Mouse (Mus musculus): ENCODE measurements around the gene Cep85l.

Cep85l gene

DNA sequence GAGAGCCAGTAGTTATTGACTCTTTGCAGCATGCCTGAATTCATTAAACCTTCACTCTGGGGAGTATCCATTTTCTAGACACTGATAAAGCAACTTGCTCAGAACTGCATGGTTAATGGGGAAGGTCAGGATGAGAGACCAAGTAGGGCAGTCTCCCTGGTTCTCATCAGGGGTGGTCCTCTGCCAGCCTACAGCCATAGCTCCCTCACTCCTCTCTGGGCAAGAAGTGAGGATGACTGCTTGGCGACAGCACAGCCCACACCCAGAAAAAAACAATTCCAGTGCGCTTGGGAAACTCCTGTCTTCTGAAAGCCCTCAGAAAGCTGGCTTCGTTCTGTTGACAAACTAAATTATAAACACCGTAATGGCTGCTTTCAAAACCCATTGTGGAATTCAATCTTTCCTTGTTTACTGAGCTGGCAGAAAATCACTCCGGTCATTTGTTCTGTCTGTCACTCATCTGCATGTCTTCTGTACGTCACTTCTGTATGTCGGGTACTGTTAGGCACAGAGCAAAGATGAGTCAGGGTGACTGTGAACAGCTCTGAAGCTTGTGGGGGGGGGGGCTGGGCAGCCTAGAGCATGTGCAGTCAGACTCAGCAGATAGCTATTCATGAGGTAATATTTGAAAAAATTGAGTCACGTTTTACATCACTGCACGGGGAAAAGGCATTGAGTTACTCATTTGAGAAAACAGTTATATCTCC lies 15.3 kb upstream of the Cep85l start:
- DNase-seq: no peak

GRCm38 (mm10) chr10:53388227-53388920 lies 8.6 kb upstream of the Cep85l start:
- no peak for DNase-seq

DNA sequence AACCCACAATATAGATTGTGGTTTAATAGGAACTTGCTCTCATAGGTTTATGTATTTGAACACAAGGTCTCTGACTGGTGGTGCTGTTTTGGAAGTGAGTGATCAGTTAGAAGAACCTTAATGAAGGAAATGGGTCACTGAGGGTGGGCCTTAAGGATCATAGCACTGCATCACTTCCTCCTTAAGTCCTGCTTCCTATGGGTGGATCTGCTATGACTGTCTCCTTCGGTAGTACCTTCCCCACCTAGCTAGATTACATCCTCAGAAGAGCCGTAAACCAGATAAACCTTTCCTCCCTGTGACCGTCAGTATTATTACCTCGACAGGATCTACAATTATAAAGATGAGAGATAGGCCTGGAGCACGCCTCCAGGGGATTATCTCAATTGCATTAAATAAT lies 5.7 kb upstream of the Cep85l start:
- no peak for DNase-seq

GRCm38 (mm10) chr10:53384896-53385295 lies 5.1 kb upstream of the Cep85l start:
- no peak for DNase-seq

GRCm38 (mm10) chr10:53382696-53383365 lies 3.1 kb upstream of the Cep85l start:
- no peak for DNase-seq

DNA sequence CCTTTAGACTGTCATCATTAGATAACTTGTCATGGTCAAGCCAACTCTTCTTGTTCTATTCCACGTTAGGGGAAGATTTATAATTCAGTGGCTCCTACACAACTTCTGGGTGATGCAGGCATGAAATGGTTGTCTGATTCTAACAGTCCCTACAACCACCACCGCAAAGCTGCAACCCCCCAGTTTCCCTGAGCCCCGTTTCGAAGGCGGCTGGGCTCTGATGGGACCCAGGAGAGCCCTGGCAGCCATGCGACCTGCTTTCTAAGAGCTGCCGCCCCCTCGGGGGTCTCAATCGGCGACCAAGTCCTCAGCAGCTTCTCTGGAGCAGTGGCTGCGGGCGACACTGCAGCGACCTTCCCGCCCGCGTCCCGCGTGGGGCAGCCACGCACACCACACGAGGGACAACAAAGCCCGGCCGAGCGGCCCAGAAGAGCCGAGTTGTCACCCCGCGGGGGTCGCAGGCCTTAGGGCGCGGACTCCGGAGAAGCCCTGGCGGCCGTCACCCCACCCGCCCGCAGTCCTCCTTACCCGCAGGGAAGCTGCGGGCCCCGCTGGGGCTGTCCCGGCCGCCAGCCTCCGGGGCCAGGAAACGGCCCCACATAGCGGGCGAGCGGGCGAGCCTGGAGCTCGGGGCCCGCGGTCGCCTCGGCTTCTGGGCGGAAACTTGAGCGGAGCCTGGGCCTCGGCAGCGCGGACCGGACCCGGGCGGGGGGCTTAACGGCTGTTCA lies 602 bp downstream of the Cep85l start:
- peak; percentile 71 to 75 for DNase-seq

DNA sequence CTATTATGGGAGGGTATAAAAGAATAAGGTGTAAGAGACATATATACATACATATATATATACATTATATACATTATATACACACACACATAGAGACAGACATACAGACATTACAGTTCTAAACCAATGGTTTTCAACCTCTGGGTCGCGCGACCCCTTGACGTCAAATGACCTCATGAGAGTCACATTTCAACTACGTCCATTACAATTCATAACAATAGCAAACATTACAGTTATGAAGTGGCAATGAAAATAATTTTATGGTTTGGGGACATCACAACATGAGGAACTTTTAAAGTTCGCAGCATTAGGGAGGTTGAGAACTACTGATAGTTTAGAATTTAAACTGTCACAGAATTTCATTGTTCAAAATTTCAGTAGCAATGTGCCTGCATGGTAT lies 1.5 kb downstream of the Cep85l start:
- DNase-seq: no peak

DNA sequence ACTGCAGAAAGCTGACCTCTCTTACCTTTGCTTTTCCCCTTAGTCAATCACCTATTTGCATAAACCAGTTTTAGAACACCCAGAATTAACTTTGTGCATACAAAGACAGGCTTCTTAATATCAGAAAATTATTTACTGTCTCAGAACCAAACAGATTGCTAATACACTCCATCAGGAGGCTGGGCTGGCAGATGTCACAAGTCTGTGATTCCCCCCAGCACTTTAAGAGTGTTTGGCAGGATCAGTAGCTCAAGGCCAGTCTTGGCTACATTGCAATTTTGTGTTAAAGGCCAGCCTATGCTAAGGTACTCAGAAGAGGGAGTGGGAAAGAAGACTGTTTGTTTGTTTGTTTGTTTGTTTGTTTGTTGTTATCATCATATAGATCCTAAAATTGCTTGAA lies 2.7 kb downstream of the Cep85l start:
- no peak for DNase-seq

DNA sequence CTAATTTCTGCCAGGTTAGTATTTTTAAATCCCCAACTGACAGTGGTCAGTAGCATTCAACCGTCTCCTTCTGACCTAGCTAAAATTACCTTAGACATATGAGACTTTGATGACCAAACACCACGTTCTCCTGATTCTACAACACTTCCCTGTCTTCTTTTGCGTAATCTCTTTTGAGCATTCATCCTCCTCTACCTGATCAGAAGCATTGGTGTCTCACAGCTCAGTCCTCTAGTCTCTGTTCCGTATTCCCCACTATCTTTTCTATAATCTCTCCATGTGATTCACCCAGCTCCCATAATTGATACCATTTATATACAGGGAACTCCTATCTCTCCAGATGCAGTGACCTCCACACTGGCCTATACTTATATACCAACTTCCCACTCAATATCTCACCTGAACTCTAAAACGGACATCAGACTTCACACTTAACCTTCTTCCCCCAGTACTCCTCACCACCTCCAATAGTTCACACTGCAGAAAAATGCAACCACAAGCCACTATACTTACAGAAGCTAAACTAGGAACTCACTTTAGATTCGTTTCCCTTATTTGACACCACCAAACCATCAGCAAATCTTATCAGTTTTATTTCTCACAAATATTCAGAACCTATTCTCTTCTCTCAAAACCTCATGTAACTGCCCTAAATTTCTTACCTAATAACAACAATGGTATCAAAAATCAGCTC lies 5.7 kb downstream of the Cep85l start:
- DNase-seq: no peak

DNA sequence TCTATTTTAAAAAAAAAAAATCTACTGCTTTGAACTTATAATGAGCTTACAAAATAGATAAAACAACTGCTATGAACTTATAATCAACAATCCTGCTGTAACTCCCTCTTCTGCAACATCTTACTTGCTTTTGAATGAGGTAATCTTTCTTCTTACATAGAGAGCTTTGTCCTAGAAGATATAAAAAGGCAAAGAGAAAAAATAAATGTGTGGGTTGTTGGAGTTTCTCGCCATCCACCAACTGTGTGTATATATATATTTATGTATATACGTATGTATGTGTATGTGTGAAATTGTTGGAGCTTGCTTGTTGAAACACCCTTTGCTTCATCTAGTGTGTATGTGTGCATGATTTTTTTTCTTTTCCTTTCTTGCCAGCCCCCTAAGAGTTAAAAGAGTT lies 12.5 kb downstream of the Cep85l start:
- DNase-seq: no peak

DNA sequence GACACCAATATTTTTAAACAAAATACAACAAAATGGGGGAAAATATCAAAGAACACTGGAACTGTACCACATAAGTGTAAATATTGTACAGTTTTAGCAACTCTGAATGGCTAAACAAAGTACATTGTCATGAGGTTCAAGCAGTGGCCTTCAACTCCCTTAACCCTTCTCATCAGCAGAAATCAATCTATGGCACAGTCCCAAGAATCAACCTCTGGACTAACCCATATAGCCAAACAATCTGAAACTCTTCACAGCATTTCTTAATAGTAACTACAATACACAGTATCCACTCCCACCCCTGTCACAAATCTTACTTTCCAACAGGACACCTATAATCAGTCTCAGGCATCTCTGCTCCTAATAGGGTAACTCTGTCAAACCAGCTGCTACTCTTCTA lies 15.4 kb downstream of the Cep85l start:
- DNase-seq: no peak

GRCm38 (mm10) chr10:53359016-53359415 lies 20.7 kb downstream of the Cep85l start:
- no peak for DNase-seq

DNA sequence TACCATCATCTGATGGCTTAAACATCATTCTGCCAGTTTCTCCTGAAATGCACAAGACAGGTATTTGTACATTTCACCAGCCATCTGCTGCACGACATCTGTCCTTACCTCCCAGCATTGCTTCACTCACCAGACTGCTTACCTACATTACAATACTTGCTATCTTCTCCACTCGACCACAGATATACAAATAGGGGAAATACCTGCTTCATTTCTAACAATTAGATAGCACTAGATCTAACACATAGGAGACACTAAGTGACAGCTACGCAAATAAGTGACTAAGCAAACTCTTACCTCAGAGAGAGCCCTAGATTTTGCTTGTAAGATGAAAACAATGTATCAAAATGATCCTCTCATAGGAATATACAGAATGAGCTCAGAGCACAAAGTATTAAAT lies 26.1 kb downstream of the Cep85l start:
- no peak for DNase-seq

- DNase-seq: no peak
These were observed 30.5 kb downstream of the Cep85l start for GRCm38 (mm10) chr10:53349254-53349653.

- DNase-seq: peak; percentile 67 to 69
These were observed 31.7 kb downstream of the Cep85l start for GRCm38 (mm10) chr10:53347787-53348755.

DNA sequence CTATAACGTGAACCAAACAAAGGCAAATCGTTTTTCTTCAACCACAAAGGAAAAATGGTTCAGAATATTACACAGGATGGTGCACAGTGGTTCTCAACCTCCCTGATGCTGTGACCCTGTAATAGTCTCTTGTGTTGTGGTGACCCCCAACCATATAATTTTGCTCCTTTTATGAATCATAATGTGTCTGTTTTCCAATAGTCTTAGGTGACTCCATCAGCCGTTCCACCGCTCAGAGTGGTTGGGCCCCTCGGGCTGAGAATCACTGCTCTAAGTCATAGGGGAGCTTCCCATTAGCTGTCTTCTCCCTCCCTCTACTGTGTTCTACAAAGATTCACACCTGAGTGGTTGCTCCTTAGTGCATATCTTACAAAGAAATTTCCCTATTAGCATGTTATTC lies 32.8 kb downstream of the Cep85l start:
- no peak for DNase-seq

DNA sequence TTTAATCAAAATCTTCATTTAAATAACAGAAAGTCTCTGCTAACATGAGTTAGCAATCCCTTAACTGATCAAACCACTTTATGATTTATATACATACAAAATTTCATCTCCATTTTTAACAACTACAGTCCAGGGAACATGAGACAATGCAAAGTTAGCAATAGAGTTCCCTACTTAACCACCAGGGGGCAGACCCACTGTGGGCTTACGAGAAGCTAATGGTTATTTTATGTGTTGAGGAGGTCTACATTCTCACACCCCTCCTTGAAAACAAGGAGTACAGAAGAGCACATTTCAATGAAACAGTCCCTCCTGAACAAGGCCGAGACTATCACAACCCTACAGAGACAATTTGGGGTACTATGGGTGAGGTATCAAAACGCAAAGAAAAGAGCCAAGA lies 33.2 kb downstream of the Cep85l start:
- peak; percentile 73 to 74 for DNase-seq

GRCm38 (mm10) chr10:53345508-53345907 lies 34.2 kb downstream of the Cep85l start:
- no peak for DNase-seq

GRCm38 (mm10) chr10:53343865-53344264 lies 35.9 kb downstream of the Cep85l start:
- DNase-seq: no peak

DNA sequence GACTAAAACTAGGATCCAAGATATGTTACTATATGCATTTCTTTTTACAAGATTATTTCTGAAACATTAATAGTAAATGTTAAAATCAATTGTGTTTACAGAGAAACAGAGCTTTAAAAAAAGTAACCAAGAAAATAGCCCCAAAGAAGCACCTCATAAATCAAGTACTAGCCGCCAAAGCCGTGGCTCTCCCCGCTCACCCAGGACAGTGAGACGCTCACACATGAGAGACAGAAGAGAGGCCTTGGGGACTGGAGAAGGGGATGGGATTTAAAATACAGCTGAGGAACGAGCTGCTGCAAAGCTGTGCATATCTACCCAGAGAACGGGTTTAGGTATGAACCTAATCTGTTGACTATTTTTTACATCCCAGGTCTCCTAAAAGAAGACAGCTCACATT lies 36.4 kb downstream of the Cep85l start:
- no peak for DNase-seq

GRCm38 (mm10) chr10:53342166-53342728 lies 37.5 kb downstream of the Cep85l start:
- no peak for DNase-seq

Measured in B cell, adult 2 months (primary cell).